Comparison of ENCODE assay signal across 12 mouse cellular contexts in genomic region chr5:138733317-138733899, GRCm38 (mm10).
"Had no signal": no experiment of that assay in that cellular context is flagged by ENCODE, and none has a peak within 500 bp of the region (broad histone marks: within the 10 kb centered on the region; RNA-seq: fewer than 3 reads in every experiment).

No protein-coding gene starts in this region.

- ATAC-seq: liver, postnatal 0 days; midbrain, embryonic 13.5 days had no signal

- H3K4me3 ChIP-seq: layer of hippocampus, adult 2 months; limb, embryonic 12.5 days; liver, embryonic 13.5 days; midbrain, embryonic 13.5 days; stomach, embryonic 15.5 days had no signal

- H3K4me1 ChIP-seq: liver, embryonic 13.5 days; midbrain, embryonic 13.5 days; stomach, embryonic 15.5 days had no signal

- H3K36me3 ChIP-seq: limb, embryonic 12.5 days; liver, embryonic 13.5 days; midbrain, embryonic 13.5 days; stomach, embryonic 15.5 days had no signal

- H3K9me3 ChIP-seq: limb, embryonic 12.5 days; liver, embryonic 13.5 days; midbrain, embryonic 13.5 days; stomach, embryonic 15.5 days had no signal

- H3K27ac ChIP-seq: kidney, postnatal 0 days; layer of hippocampus, adult 2 months; limb, embryonic 12.5 days; liver, embryonic 13.5 days; midbrain, embryonic 13.5 days; stomach, embryonic 15.5 days had no signal

- H3K9ac ChIP-seq: limb, embryonic 12.5 days; liver, embryonic 13.5 days; liver, postnatal 0 days; midbrain, embryonic 13.5 days; stomach, embryonic 15.5 days had no signal

- H3K4me2 ChIP-seq: limb, embryonic 12.5 days; liver, embryonic 13.5 days; midbrain, embryonic 13.5 days; stomach, embryonic 15.5 days had no signal

- H3K27me3 ChIP-seq: limb, embryonic 12.5 days; liver, embryonic 13.5 days; midbrain, embryonic 13.5 days; stomach, embryonic 15.5 days had no signal

- DNase-seq: liver; liver, embryonic 13.5 days; liver, postnatal 0 days; lung, postnatal 36 days; right cerebral cortex, postnatal 14 days; thymus, adult 2 months; thymus, postnatal 25 days had no signal
